Mouse (Mus musculus): ENCODE data around the gene Foxk1. TPM values are rescaled to one million over a fixed set of nuclear protein-coding genes. Genes with fewer than 3 reads are reported as not detected.

The Foxk1 gene
- total and polyA plus RNA-seq, 3 experiments: 9.2 to 13.8 (median 13.2) TPM

- DNase-seq: no peak
- no peak overlapping the region for H3K9ac ChIP-seq (ENCODE audit: low read depth, low read length)
- intact Hi-C loops (cut with DNase I): no loop called here
- H3K27me3 ChIP-seq (ENCODE audit: control insufficient read depth, insufficient read depth, low read length): no peaks in the 10 kb centered on the region
- H3K4me3 ChIP-seq: no peak overlapping the region
- H3K36me3 ChIP-seq (ENCODE audit: control insufficient read depth, insufficient read depth, low read length): peaks cover 2% of the 10 kb centered on the region
- H3K27ac ChIP-seq: peak overlapping the region; percentile 17; the same call in 1 of the 2 replicates
- TF ChIP-seq POLR2A (IDR thresholded peaks at IDR 0.05; ENCODE audit: insufficient read depth, low read depth, low read length): no peak
- TF ChIP-seq EP300 (IDR thresholded peaks at IDR 0.05; ENCODE audit: insufficient read depth, low read depth, low read length): no peak
- no peak for TF ChIP-seq CTCF (IDR thresholded peaks at IDR 0.05)
- H3K79me2 ChIP-seq (replicated peaks; ENCODE audit: control insufficient read depth, insufficient read depth, low read length): peaks cover 8% of the 10 kb centered on the region
- 50% methylated on average over 9 of the region's 9 CpGs for WGBS
- H3K4me1 ChIP-seq (ENCODE audit: control insufficient read depth, insufficient read depth, low read length): peaks cover 19% of the 10 kb centered on the region
Measured at GRCm38 (mm10) chr5:142413723-142414445, 12.6 kb downstream of the Foxk1 start.

- H3K4me1 ChIP-seq (ENCODE audit: control insufficient read depth, insufficient read depth, low read length): peaks cover 16% of the 10 kb centered on the region
- TF ChIP-seq EP300 (IDR thresholded peaks at IDR 0.05; ENCODE audit: insufficient read depth, low read depth, low read length) (no peak), CTCF (IDR thresholded peaks at IDR 0.05) (no peak), POLR2A (IDR thresholded peaks at IDR 0.05; ENCODE audit: insufficient read depth, low read depth, low read length) (no peak)
- DNase-seq: no peak
- no peak overlapping the region for H3K27ac ChIP-seq
- H3K36me3 ChIP-seq (ENCODE audit: control insufficient read depth, insufficient read depth, low read length): peaks cover 2% of the 10 kb centered on the region
- H3K9ac ChIP-seq (ENCODE audit: low read depth, low read length): no peak overlapping the region
- H3K4me3 ChIP-seq: no peak overlapping the region
- intact Hi-C loops (cut with DNase I): no loop called here
- 80% methylated on average over 6 of the region's 6 CpGs for WGBS
- H3K79me2 ChIP-seq (replicated peaks; ENCODE audit: control insufficient read depth, insufficient read depth, low read length): peaks cover 11% of the 10 kb centered on the region
- H3K27me3 ChIP-seq (ENCODE audit: control insufficient read depth, insufficient read depth, low read length): no peaks in the 10 kb centered on the region
Measured at GRCm38 (mm10) chr5:142415401-142415800, 14.1 kb downstream of the Foxk1 start.

- H3K79me2 ChIP-seq (replicated peaks; ENCODE audit: control insufficient read depth, insufficient read depth, low read length): peaks cover 11% of the 10 kb centered on the region
- H3K4me3 ChIP-seq: no peak overlapping the region
- WGBS: 16% methylated on average over 14 of the region's 14 CpGs
- TF ChIP-seq CTCF (IDR thresholded peaks at IDR 0.05) (no peak), EP300 (IDR thresholded peaks at IDR 0.05; ENCODE audit: insufficient read depth, low read depth, low read length) (no peak), POLR2A (IDR thresholded peaks at IDR 0.05; ENCODE audit: insufficient read depth, low read depth, low read length) (no peak)
- no peak overlapping the region for H3K9ac ChIP-seq (ENCODE audit: low read depth, low read length)
- intact Hi-C loops (cut with DNase I): no loop called here
- peak overlapping the region; percentile 30 for H3K27ac ChIP-seq
- DNase-seq: peak in 1 of 2 experiments; percentile 46
- H3K27me3 ChIP-seq (ENCODE audit: control insufficient read depth, insufficient read depth, low read length): no peaks in the 10 kb centered on the region
- peaks cover 17% of the 10 kb centered on the region for H3K4me1 ChIP-seq (ENCODE audit: control insufficient read depth, insufficient read depth, low read length)
- peaks cover 2% of the 10 kb centered on the region for H3K36me3 ChIP-seq (ENCODE audit: control insufficient read depth, insufficient read depth, low read length)
Measured at GRCm38 (mm10) chr5:142416070-142416775, 14.9 kb downstream of the Foxk1 start.

GRCm38 (mm10) chr5:142417104-142417503 lies 15.8 kb downstream of the Foxk1 start:
- peaks cover 11% of the 10 kb centered on the region for H3K79me2 ChIP-seq (replicated peaks; ENCODE audit: control insufficient read depth, insufficient read depth, low read length)
- peaks cover 2% of the 10 kb centered on the region for H3K36me3 ChIP-seq (ENCODE audit: control insufficient read depth, insufficient read depth, low read length)
- H3K9ac ChIP-seq (ENCODE audit: low read depth, low read length): no peak overlapping the region
- H3K4me3 ChIP-seq: no peak overlapping the region
- intact Hi-C loops (cut with DNase I): no loop called here
- 86% methylated on average over 3 of the region's 3 CpGs for WGBS
- peak in 1 of 2 experiments; percentile 2 for DNase-seq
- peaks cover 17% of the 10 kb centered on the region for H3K4me1 ChIP-seq (ENCODE audit: control insufficient read depth, insufficient read depth, low read length)
- no peaks in the 10 kb centered on the region for H3K27me3 ChIP-seq (ENCODE audit: control insufficient read depth, insufficient read depth, low read length)
- H3K27ac ChIP-seq: no peak overlapping the region; the same call in 1 of the 2 replicates
- TF ChIP-seq EP300 (IDR thresholded peaks at IDR 0.05; ENCODE audit: insufficient read depth, low read depth, low read length) (no peak), POLR2A (IDR thresholded peaks at IDR 0.05; ENCODE audit: insufficient read depth, low read depth, low read length) (no peak), CTCF (IDR thresholded peaks at IDR 0.05) (no peak)

- DNase-seq: no peak
- Histone ChIP-seq H3K79me2 (replicated peaks; ENCODE audit: control insufficient read depth, insufficient read depth, low read length) (peaks cover 10% of the 10 kb centered on the region), H3K9ac (ENCODE audit: low read depth, low read length) (no peak overlapping the region), H3K36me3 (ENCODE audit: control insufficient read depth, insufficient read depth, low read length) (no peaks in the 10 kb centered on the region; the same call in 1 of the 2 replicates), H3K27me3 (ENCODE audit: control insufficient read depth, insufficient read depth, low read length) (no peaks in the 10 kb centered on the region), H3K4me1 (ENCODE audit: control insufficient read depth, insufficient read depth, low read length) (peaks cover 11% of the 10 kb centered on the region), H3K4me3 (no peak overlapping the region), H3K27ac (no peak overlapping the region)
- WGBS: 80% methylated on average over 9 of the region's 9 CpGs
- TF ChIP-seq CTCF (IDR thresholded peaks at IDR 0.05) (no peak), EP300 (IDR thresholded peaks at IDR 0.05; ENCODE audit: insufficient read depth, low read depth, low read length) (no peak), POLR2A (IDR thresholded peaks at IDR 0.05; ENCODE audit: insufficient read depth, low read depth, low read length) (no peak)
- intact Hi-C loops (cut with DNase I): no loop called here
Measured at GRCm38 (mm10) chr5:142417876-142418275, 16.6 kb downstream of the Foxk1 start.

- Histone ChIP-seq H3K4me3 (no peak overlapping the region), H3K9ac (ENCODE audit: low read depth, low read length) (no peak overlapping the region), H3K27me3 (ENCODE audit: control insufficient read depth, insufficient read depth, low read length) (no peaks in the 10 kb centered on the region), H3K27ac (no peak overlapping the region), H3K36me3 (ENCODE audit: control insufficient read depth, insufficient read depth, low read length) (no peaks in the 10 kb centered on the region), H3K79me2 (replicated peaks; ENCODE audit: control insufficient read depth, insufficient read depth, low read length) (peaks cover 10% of the 10 kb centered on the region), H3K4me1 (ENCODE audit: control insufficient read depth, insufficient read depth, low read length) (peaks cover 9% of the 10 kb centered on the region)
- intact Hi-C loops (cut with DNase I): no loop called here
- no peak for DNase-seq
- WGBS: 93% methylated on average over 4 of the region's 4 CpGs
- TF ChIP-seq EP300 (IDR thresholded peaks at IDR 0.05; ENCODE audit: insufficient read depth, low read depth, low read length): no peak
- TF ChIP-seq POLR2A (IDR thresholded peaks at IDR 0.05; ENCODE audit: insufficient read depth, low read depth, low read length): no peak
- no peak for TF ChIP-seq CTCF (IDR thresholded peaks at IDR 0.05)
Measured at GRCm38 (mm10) chr5:142418419-142418818, 17.1 kb downstream of the Foxk1 start.

Data from heart, adult 2 months (tissue).